ENCODE assay signal across 14 mouse cellular contexts in the genomic region with DNA sequence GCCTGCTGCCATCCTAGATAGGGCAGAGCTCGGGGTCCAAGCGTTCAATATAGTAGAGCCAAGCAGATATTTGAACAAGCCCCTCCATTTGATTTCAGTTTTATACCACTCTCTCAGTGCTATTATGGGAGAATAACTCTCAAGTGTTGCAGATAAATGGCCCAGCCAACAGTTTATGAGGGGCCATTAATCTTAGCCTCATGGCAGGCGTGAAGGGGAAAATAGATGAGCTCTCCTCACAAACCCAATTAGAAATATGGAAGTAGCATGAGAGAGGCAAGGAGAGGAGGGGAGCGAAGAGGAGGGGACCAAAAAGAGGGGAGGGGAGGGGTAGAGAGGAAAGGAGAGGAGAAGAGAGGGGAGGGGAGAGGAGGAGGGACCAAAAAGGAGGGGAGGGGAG.
"Had no signal": no experiment of that assay in that cellular context is flagged by ENCODE, and none has a peak within 500 bp of the region (broad histone marks: within the 10 kb centered on the region; RNA-seq: fewer than 3 reads in every experiment).

No protein-coding gene starts in this region.

- H3K9ac ChIP-seq: liver, embryonic 15.5 days had no signal

- H3K4me2 ChIP-seq: liver, embryonic 11.5 days; liver, embryonic 15.5 days; midbrain, embryonic 11.5 days had no signal

- DNase-seq: kidney, adult 18-20 months; lung, adult 2 months; right cerebral cortex, adult 18-20 months; right cerebral cortex, postnatal 25 days; thymus, postnatal 4 days had no signal

- H3K27me3 ChIP-seq: liver, embryonic 15.5 days had no signal

- ATAC-seq: lung, postnatal 0 days; midbrain, embryonic 16.5 days had no signal

- H3K9me3 ChIP-seq: limb, embryonic 10.5 days; liver, embryonic 15.5 days; megakaryocyte, embryonic 14.5 days had no signal

- H3K4me3 ChIP-seq: left cerebral cortex, adult 2 months; limb, embryonic 10.5 days; liver, embryonic 15.5 days; megakaryocyte, embryonic 14.5 days had no signal

- H3K4me1 ChIP-seq: limb, embryonic 10.5 days; liver, embryonic 15.5 days; megakaryocyte, embryonic 14.5 days had no signal

- H3K36me3 ChIP-seq: limb, embryonic 10.5 days; liver, embryonic 15.5 days had no signal

- H3K27ac ChIP-seq: left cerebral cortex, adult 2 months; limb, embryonic 10.5 days; liver, embryonic 15.5 days; macrophage had no signal
